Mouse (Mus musculus): ENCODE results near the gene Rgp1.
A peak's percentile ranks its signal among the peaks of the same experiment; 100 is the strongest.
"Not testable (repeated sequence)": the region's sequence is repeated elsewhere in the genome, so short reads cannot be mapped to it uniquely, and the experiment has no call there.

Gene Rgp1

DNA sequence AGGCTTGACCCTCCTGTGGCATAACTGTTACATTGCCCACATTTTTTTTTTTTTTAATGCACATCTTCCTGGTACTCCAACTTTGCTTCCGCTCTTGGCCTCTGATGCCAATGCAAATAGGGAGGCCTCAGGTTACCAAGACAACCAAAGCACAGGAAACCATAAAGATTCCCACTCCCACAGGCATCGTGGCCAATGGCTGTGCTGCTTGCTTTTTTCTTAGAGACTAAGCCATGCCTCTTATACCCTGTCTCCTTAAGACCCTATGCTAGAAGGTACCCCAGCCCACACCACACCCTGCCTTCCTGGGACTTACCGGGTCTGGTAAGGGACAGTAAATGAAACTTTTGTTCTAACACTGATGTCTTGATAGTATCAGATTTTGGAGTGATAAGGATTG, 14.9 kb downstream of the Rgp1 start:
- no peak for DNase-seq (ENCODE audit: low spot score in 2 of 2)

DNA sequence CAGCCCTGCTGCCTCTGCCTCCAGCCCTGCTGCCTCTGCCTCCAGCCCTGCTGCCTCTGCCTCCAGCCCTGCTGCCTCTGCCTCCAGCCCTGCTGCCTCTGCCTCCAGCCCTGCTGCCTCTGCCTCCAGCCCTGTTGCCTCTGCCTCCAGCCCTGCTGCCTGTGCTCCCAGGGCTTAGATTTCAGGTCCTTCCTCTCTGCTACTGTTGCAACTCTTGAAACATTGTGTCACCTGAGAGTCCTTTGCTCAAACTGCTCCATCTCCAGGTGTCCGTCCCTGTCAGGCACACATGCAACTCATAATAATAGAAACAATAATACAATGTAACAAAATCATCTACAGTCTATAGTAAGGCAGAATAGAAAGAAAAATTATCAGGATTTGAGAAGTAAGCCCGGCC, 18.1 kb downstream of the Rgp1 start:
- DNase-seq (ENCODE audit: low spot score in 2 of 2) = not testable (repeated sequence)

GRCm38 (mm10) chr4:43598200-43598599, 19.7 kb downstream of the Rgp1 start:
- DNase-seq (ENCODE audit: low spot score in 2 of 2) = no peak

- DNase-seq (ENCODE audit: low spot score in 2 of 2) = no peak
These were observed 20.3 kb downstream of the Rgp1 start for GRCm38 (mm10) chr4:43598650-43599380.

- no peak for DNase-seq (ENCODE audit: low spot score in 2 of 2)
These were observed 21.9 kb downstream of the Rgp1 start for GRCm38 (mm10) chr4:43600195-43600934.

DNA sequence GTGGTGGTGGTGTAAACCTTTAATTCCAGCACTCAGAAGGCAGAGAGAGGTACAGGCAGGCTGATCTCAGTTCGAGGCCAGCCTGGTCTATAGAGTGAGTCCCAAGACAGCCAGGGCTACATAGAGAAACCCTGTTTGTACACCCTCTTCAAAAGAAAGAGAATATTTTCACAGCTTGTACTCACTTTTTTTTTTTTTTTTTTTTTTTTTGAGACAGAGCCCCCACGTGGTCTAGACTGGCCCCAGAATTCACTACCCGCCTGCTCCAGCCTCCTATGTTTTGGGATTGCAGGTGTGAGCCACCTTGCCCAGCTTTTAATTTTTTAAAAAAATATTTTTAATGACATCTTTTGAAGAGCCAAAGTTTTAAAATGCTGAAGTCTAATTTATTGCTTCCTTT, 25.6 kb downstream of the Rgp1 start:
- DNase-seq (ENCODE audit: low spot score in 2 of 2) = no peak

GRCm38 (mm10) chr4:43604751-43605685, 26.5 kb downstream of the Rgp1 start:
- DNase-seq (ENCODE audit: low spot score in 2 of 2) = no peak

- no peak for DNase-seq (ENCODE audit: low spot score in 2 of 2)
These were observed 34.0 kb downstream of the Rgp1 start for GRCm38 (mm10) chr4:43612534-43612933.

DNA sequence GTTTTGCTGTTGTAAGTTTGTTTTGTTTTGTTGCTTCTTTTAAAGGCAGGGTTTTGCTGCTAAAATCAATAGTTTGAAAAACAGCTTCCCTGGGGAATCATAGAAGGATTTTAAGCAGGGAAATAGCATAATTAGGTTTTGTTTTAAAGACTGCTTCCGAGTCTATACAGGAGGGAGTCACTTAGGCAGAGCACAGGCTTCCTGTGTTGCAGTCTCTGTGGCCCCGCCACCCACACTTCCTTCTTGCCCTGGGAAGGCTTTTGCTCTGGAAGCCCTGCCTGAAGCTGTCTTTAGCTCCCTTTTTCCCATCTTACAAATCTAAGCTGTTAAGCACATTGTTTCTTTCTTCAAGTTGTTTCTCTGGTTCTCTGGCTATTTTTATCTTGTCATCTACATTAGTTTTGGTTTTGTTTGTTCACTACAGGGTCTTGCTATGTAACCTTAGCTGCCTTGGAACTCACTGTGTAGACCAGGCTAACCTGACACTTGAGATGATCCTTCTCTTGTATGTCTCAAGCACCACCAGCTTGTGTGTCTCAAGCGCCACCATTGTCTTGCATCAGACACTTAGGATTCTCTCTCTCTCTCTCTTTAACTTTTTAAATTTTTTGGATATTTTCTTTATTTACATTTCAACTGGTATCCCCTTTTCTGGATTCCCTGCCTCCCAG, 34.7 kb downstream of the Rgp1 start:
- no peak for DNase-seq (ENCODE audit: low spot score in 2 of 2)

- DNase-seq (ENCODE audit: low spot score in 2 of 2) = no peak
These were observed 41.7 kb downstream of the Rgp1 start for GRCm38 (mm10) chr4:43620146-43620778.

DNA sequence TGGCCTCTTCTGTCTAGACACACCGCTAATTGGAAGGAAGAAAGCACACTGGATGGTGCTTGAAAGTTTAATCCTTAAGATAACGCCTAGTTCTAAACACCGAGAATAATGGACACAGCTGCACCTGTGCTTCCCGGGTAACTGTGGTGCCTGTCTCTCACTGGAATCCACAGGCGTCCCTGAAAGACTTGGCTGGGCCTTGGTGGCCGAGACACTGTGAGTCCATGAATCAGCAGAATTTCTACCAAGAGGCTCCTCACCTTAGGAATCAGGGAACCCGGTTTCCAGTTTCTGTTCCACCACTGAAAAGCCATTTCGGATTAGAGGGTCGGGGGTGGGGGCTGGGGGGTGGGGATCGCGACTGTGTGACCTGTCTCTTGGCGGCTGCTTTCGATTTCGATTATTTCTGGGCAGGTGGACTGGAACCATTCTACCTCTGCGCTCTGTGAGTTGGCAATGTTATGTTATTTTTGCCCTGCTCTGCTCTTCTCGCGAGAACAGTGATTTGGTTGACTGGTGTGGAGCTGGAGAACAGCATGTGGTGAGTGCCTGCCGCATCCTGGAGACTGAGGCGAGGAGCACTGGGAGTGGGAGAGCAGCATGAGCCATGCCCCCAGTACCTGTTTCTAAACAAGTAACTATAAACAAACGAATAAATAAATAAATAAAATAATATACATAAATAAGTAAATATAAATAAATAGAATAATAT, 50.7 kb downstream of the Rgp1 start:
- no peak for DNase-seq (ENCODE audit: low spot score in 2 of 2)

DNA sequence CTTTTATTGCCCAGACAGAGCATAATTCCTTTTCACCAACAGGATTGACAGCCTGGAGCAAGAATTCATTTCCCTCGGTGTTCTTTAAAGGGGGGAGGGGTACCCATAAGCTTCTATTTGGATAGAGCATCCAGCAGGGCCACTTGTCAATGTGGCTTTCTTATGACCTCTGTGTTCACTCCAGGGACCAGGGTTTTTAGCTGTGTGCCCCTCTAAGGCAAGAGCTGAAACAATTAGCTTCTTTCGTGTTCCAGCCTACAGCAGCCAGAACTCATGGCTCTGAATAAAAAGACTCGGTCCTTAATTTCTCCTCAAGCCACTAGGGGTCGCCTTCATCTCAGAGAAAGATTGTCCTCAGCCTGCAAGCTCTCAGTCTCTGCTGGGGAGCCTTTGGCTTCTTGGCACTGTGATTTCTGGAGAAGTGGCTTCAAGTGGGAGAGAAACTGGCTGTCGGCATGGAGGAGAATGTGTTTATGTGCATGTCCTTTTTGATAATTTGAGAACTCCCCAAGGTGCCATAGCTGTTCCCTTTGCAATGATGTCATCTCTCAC, 51.6 kb downstream of the Rgp1 start:
- DNase-seq (ENCODE audit: low spot score in 2 of 2) = peak; percentile 74 to 81

GRCm38 (mm10) chr4:43630671-43631045, 52.1 kb downstream of the Rgp1 start:
- DNase-seq (ENCODE audit: low spot score in 2 of 2) = no peak

DNA sequence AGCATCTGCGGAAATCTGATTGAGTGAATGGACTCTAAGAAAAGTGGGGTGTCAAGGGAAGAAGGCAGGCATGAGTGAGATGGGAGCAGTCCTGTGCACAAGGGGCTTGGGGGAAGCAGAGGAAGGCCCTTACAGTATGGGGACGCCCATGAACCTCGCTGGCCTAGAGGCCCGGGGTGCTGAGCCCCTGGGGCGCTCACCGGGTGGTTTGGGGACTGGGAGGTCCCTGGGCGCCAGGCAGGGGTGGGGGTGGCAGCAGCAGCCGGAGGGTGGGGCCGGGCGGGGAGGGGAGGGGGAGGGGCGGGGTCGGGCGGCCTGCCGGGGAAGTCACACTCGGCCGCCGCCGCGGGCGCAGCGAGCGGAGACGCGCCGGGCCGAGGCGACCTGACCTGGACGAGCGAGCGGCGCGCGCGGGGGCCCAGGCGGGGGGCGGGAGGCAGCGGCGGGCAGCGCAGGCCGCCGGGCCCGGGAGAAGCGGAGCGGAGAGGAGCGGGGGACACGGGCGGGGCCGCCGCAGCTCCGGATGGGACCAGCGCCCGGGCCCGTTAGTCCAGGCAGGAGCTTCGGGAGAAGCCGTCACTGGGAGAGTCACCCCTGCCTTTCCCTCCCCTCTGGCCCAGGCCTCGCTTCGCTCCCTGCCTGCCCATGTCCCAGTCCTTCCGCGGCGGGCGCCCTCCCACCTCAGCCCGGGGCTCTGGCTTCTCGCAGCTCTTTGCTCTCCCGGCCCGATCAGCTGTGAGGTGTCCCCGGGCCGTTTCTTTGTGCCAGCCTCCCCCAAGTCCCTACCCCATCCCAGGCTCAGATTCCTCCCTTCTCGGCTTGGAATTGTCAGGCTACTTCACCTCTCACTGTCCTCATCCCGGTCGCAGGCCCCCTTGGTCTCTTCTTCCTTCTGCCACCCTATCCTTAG, 52.8 kb downstream of the Rgp1 start, which contains the start of gene Npr2:
Gene Npr2, plus strand, starts transcription at position 890 of the 910 bp plus-strand sequence.
- peak in 1 of 2 experiments; percentile 34 for DNase-seq (ENCODE audit: low spot score in 2 of 2)

DNA sequence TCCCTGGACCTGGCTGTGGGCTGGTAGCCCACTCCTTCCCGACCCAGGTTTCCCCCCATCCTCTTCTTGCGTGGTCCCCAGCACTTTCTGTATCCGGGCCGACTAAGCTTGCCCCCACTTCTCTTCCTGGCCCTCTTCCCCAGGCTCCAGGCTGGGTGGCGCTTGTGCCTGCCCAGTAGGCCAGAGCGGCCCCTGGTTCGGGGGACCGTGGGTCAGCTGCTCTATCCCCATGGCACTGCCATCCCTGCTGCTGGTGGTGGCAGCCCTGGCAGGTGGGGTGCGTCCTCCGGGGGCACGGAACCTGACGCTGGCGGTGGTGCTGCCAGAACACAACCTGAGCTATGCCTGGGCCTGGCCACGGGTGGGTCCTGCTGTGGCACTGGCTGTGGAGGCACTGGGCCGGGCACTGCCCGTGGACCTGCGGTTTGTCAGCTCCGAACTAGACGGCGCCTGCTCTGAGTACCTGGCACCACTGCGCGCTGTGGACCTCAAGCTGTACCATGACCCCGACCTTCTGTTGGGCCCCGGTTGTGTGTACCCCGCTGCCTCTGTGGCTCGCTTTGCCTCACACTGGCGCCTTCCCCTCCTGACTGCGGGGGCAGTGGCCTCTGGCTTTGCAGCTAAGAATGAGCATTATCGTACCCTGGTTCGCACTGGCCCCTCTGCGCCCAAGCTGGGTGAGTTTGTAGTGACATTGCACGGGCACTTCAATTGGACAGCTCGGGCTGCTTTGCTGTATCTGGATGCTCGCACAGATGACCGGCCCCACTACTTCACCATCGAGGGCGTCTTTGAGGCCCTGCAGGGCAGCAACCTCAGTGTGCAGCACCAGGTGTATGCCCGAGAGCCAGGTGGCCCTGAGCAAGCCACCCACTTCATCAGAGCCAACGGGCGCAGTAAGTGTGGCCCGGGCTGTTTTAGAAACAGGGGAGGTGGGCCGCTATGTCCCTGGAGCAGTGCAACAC, 53.7 kb downstream of the Rgp1 start:
- DNase-seq (ENCODE audit: low spot score in 2 of 2) = no peak

- DNase-seq (ENCODE audit: low spot score in 2 of 2) = no peak
These were observed 54.8 kb downstream of the Rgp1 start for GRCm38 (mm10) chr4:43633296-43633695.

DNA sequence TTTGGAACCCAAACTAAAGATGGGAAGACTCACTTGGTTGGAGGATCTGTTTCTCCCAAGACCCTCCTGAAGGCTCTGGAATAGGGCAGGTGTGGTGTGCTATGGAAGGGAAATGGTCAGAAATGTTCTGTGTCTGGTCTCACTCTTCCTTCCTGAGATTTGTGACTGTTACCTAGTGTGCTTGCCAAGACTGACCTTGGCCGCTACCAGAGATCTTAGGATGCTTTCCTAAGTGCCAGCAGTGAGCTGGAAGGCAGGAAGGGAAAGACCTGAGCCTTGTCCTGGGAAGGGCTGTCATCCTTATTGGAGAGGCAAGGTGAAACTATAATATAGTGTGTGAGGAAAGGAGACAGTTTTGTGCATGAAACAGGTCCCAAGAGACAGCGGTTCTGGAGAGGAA, 55.2 kb downstream of the Rgp1 start:
- DNase-seq (ENCODE audit: low spot score in 2 of 2) = no peak
